Mouse (Mus musculus): Measurements from ENCODE around the gene 1700025G04Rik.

- TF ChIP-seq CTCF (IDR thresholded peaks at IDR 0.05; ENCODE audit: borderline replicate concordance, control insufficient read depth, extremely low read depth, insufficient read depth, low read length, poor library complexity) (no peak), POLR2A (IDR thresholded peaks at IDR 0.05; ENCODE audit: control insufficient read depth, extremely low read depth, insufficient read depth, low read length, poor library complexity) (no peak)
Observed at GRCm38 (mm10) chr1:152016663-152017062, 73.3 kb downstream of the 1700025G04Rik start.

Data from thymus, adult 2 months (tissue).